In the genomic region with DNA sequence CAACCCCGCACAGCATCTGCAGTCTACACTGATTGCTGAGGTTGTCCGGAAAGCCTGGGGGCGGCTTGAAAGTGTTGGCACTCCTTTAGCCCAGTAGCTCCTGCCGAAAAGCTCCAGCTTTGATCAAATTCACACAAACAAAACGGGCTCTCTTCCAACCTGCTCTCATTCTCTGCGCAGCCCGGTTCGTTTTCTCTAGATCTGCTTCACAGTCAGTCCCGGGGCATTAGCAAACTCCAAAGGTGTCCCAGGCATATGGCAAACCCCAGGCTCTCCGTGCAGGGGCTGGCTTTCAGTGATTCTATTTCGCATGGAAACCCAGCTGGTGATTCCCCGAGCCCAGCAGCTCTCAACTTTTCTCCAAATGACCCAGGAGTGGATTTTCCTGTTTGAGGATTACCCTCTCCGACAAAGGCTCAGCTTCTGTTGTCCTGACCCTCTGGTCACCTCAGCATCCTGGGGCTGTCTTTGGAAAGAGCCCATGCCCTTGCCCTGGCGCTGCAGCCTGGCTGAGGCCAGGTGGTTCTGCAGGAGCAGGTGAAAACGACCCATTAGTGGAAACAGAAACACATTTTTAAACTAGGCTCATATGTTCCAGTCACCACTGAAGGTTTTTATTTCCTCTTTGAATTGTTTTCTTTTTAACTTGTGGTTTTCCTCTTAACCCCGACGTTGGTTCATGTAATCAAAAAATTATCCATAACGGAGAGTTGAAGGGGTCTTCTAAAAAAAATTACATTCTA, we compare ENCODE assay signal across 8 mouse cellular contexts.
A peak's percentile ranks its signal among the peaks of the same experiment; 100 is the strongest.
DNase-seq lines count a peak whose midpoint lies in the region; ATAC-seq and TF ChIP-seq lines count a peak whose summit lies in the region.
"Had no signal": no experiment of that assay in that cellular context is flagged by ENCODE, and none has a peak within 500 bp of the region (broad histone marks: within the 10 kb centered on the region; RNA-seq: fewer than 3 reads in every experiment).

No protein-coding gene starts in this region.

- H3K9me3 ChIP-seq in forebrain, embryonic 13.5 days (replicated peaks): no peaks in the 10 kb centered on the region
- H3K9me3 ChIP-seq in intestine, embryonic 15.5 days: no peaks in the 10 kb centered on the region
- no peaks in the 10 kb centered on the region for H3K9me3 ChIP-seq in liver, embryonic 14.5 days (ENCODE audit: control insufficient read depth, low read length)
- H3K9me3 ChIP-seq: liver, embryonic 15.5 days had no signal

- peak; percentile 61 for DNase-seq in liver, adult 2 months (ENCODE audit: extremely low read depth, low read depth, low spot score)
- DNase-seq in liver: no peak
- DNase-seq in liver, embryonic 14.5 days (ENCODE audit: low read depth in 3 of 3, low spot score in 3 of 3): no peak
- peak; percentile 4 to 7 for DNase-seq in right cerebral cortex, postnatal 36 days (ENCODE audit: low spot score in 2 of 2)
- DNase-seq in thymus, postnatal 36 days: no peak

- WGBS in liver, adult 2 months: 10% methylated on average over 18 of the region's 18 CpGs
- WGBS in forebrain, embryonic 13.5 days: 13% methylated on average over 18 of the region's 18 CpGs
- 14% methylated on average over 18 of the region's 18 CpGs for WGBS in intestine, embryonic 15.5 days
- WGBS in liver, embryonic 14.5 days (ENCODE audit: insufficient replicate concordance): 6% methylated on average over 18 of the region's 18 CpGs

- no peak overlapping the region for H3K27ac ChIP-seq in liver, adult 2 months (replicated peaks; ENCODE audit: insufficient read depth, low read depth, low read length)
- no peak overlapping the region for H3K27ac ChIP-seq in forebrain, embryonic 13.5 days
- no peak overlapping the region for H3K27ac ChIP-seq in intestine, embryonic 15.5 days
- no peak overlapping the region for H3K27ac ChIP-seq in liver, embryonic 14.5 days
- H3K27ac ChIP-seq: liver, embryonic 15.5 days had no signal

- no peak for TF ChIP-seq EP300 in liver, embryonic 14.5 days (IDR thresholded peaks at IDR 0.05; ENCODE audit: low read depth)

- no peak for TF ChIP-seq CTCF in liver, adult 2 months (IDR thresholded peaks at IDR 0.05; ENCODE audit: low read depth, low read length)
- no peak for TF ChIP-seq CTCF in liver, embryonic 14.5 days (IDR thresholded peaks at IDR 0.05; ENCODE audit: low read depth)

- H3K9ac ChIP-seq in liver, adult 2 months (ENCODE audit: low read depth, low read length): no peak overlapping the region
- H3K9ac ChIP-seq in forebrain, embryonic 13.5 days: no peak overlapping the region; the same call in 1 of the 2 replicates
- H3K9ac ChIP-seq in intestine, embryonic 15.5 days: no peak overlapping the region
- no peak overlapping the region for H3K9ac ChIP-seq in liver, embryonic 14.5 days (replicated peaks)
- H3K9ac ChIP-seq: liver, embryonic 15.5 days had no signal

- peak overlapping the region; percentile 54 for H3K4me2 ChIP-seq in forebrain, embryonic 13.5 days
- peak overlapping the region; percentile 47 for H3K4me2 ChIP-seq in intestine, embryonic 15.5 days (replicated peaks)
- peak overlapping the region; percentile 2 for H3K4me2 ChIP-seq in liver, embryonic 14.5 days (ENCODE audit: low read depth)
- H3K4me2 ChIP-seq: liver, embryonic 15.5 days had no signal

- H3K4me1 ChIP-seq in liver, adult 2 months (ENCODE audit: control insufficient read depth, insufficient read depth, low read length): peaks cover 5% of the 10 kb centered on the region; the same call in 1 of the 2 replicates
- peaks cover 8% of the 10 kb centered on the region for H3K4me1 ChIP-seq in forebrain, embryonic 13.5 days
- peaks cover 7% of the 10 kb centered on the region for H3K4me1 ChIP-seq in intestine, embryonic 15.5 days (replicated peaks)
- H3K4me1 ChIP-seq in liver, embryonic 14.5 days (replicated peaks; ENCODE audit: control insufficient read depth in 2 of 2, insufficient read depth in 2 of 2, low read length in 1 of 2): no peaks in the 10 kb centered on the region
- H3K4me1 ChIP-seq: liver, embryonic 15.5 days had no signal

- no peaks in the 10 kb centered on the region for H3K27me3 ChIP-seq in liver, adult 2 months (ENCODE audit: control insufficient read depth, insufficient read depth, low read length)
- H3K27me3 ChIP-seq in forebrain, embryonic 13.5 days: no peaks in the 10 kb centered on the region; the same call in 1 of the 2 replicates
- H3K27me3 ChIP-seq in intestine, embryonic 15.5 days (replicated peaks): no peaks in the 10 kb centered on the region
- H3K27me3 ChIP-seq in liver, embryonic 14.5 days (ENCODE audit: control insufficient read depth, insufficient read depth, low read length): no peaks in the 10 kb centered on the region
- H3K27me3 ChIP-seq: liver, embryonic 15.5 days had no signal

- ATAC-seq in forebrain, embryonic 13.5 days: peak; percentile 85
- ATAC-seq in intestine, embryonic 15.5 days: 0 out of 2 replicates have a peak, but pooled peaks have one; percentile 31
- ATAC-seq in liver, embryonic 14.5 days (ENCODE audit: insufficient read depth): no peak

- H3K36me3 ChIP-seq in liver, adult 2 months (ENCODE audit: control insufficient read depth, insufficient read depth, low read length): no peaks in the 10 kb centered on the region
- no peaks in the 10 kb centered on the region for H3K36me3 ChIP-seq in forebrain, embryonic 13.5 days (ENCODE audit: poor library complexity, severe bottlenecking)
- no peaks in the 10 kb centered on the region for H3K36me3 ChIP-seq in intestine, embryonic 15.5 days
- no peaks in the 10 kb centered on the region for H3K36me3 ChIP-seq in liver, embryonic 14.5 days (replicated peaks; ENCODE audit: control insufficient read depth, insufficient read depth, low read depth)
- H3K36me3 ChIP-seq: liver, embryonic 15.5 days had no signal

- H3K79me2 ChIP-seq in liver, adult 2 months (ENCODE audit: control insufficient read depth, insufficient read depth, low read length): no peaks in the 10 kb centered on the region

- H3K4me3 ChIP-seq in liver, adult 2 months (ENCODE audit: insufficient read depth, low read depth, low read length): no peak overlapping the region
- H3K4me3 ChIP-seq in forebrain, embryonic 13.5 days: no peak overlapping the region
- H3K4me3 ChIP-seq in intestine, embryonic 15.5 days (replicated peaks): no peak overlapping the region; the same call in 1 of the 2 replicates
- 0 out of 4 replicates have a peak overlapping the region, but pooled peaks of 1 of the 2 experiments have one; percentile 3 for H3K4me3 ChIP-seq in liver, embryonic 14.5 days (ENCODE audit: insufficient read depth in 1 of 2, low read depth in 2 of 2, low read length in 2 of 2)
- H3K4me3 ChIP-seq: liver, embryonic 15.5 days had no signal

- TF ChIP-seq POLR2A in liver, adult 2 months (IDR thresholded peaks at IDR 0.05; ENCODE audit: extremely low read depth, insufficient read depth, low read length): no peak

Comparison
In these comparisons a context has a peak if more than half of its experiments do, and no peak if none do; other contexts are left out.
1. DNase-seq: peak in liver, adult 2 months (single experiment) and right cerebral cortex, postnatal 36 days (2 of 2); none in liver (single experiment), liver, embryonic 14.5 days (0 of 3) and thymus, postnatal 36 days (0 of 2).
2. H3K4me2 ChIP-seq: peak in every context shown above with its lines; median percentile 54 in forebrain, embryonic 13.5 days; 47 in intestine, embryonic 15.5 days; 2 in liver, embryonic 14.5 days.